Mouse (Mus musculus) E14TG2a.4 (cell line): ENCODE data around the gene Lim2.

Source experiments
- H3K27me3 ChIP-seq: 2 replicates; pipeline ENCODE4 v1.6.1; 2014; ENCODE audit warnings: low read length, control low read depth; ENCODE audit not compliant: insufficient read depth
- H3K36me3 ChIP-seq: 2 replicates; pipeline ENCODE4 v1.6.1; 2014; ENCODE audit warnings: low read length, control low read depth; ENCODE audit not compliant: insufficient read depth
- H3K4me1 ChIP-seq: replicated peaks from 2 replicates; pipeline ENCODE4 v1.6.1; 2014; ENCODE audit warnings: low read depth, low read length, control low read depth
- H3K4me3 ChIP-seq: replicated peaks from 2 replicates; pipeline ENCODE4 v1.5.1; 2014; ENCODE audit warnings: mild to moderate bottlenecking, low read length
- H3K9me3 ChIP-seq: 2 replicates; pipeline ENCODE4 v1.6.1; 2014; ENCODE audit warnings: low read length, control low read depth
- CTCF ChIP-seq: conservative IDR thresholded peaks from 2 replicates; pipeline ENCODE4 v1.5.1; 2014; ENCODE audit warnings: low read length
- NANOG ChIP-seq: IDR thresholded peaks from 2 replicates; pipeline ENCODE4 v1.6.1; 2014; ENCODE audit warnings: borderline replicate concordance, low read length, mixed read lengths
- POU5F1 ChIP-seq: IDR thresholded peaks from 2 replicates; pipeline ENCODE4 v1.6.1; 2014; ENCODE audit warnings: low read length, borderline replicate concordance

The Lim2 gene

GRCm38 (mm10) chr7:43440482-43440881, 13.0 kb downstream of the Lim2 start, which contains the start of gene Cldnd2:
TSS of gene Cldnd2 (plus strand) at chr7:43440782.
- TF ChIP-seq POU5F1 = no peak
- no peak for TF ChIP-seq NANOG
- TF ChIP-seq CTCF = no peak
- Histone ChIP-seq H3K4me1 (peaks cover 53% of the 10 kb centered on the region), H3K36me3 (0 out of 2 replicates have a peak, but pooled peaks cover under 1% of the 10 kb centered on the region), H3K9me3 (no peaks in the 10 kb centered on the region), H3K4me3 (no peak within 1 kb of the TSS), H3K27me3 (peaks cover 6% of the 10 kb centered on the region; the same call in 1 of the 2 replicates)

DNA sequence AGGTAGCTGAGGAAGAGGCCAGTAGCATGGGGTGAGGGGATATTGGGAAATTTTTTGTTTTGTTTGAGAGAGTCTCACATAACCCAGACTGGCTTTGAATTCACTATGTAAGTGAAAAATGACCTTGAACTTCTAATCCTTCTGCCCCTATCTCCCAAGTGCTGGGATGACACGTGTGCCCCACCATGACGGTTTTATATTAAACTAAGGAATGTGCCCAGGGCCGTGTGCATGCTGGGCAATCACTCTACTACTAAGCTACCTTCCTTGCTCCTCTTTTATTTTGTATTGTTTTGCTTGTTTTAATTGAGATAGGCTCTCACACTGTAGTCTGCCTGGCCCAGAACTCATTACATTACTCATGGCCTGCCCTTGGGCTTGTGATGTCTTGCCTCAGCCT, 13.6 kb downstream of the Lim2 start:
- Histone ChIP-seq H3K36me3 (peaks cover 6% of the 10 kb centered on the region; the same call in 1 of the 2 replicates), H3K4me1 (peaks cover 56% of the 10 kb centered on the region), H3K27me3 (peaks cover 6% of the 10 kb centered on the region; the same call in 1 of the 2 replicates), H3K9me3 (no peaks in the 10 kb centered on the region), H3K4me3 (no peak overlapping the region)
- no peak for TF ChIP-seq POU5F1
- no peak for TF ChIP-seq CTCF
- TF ChIP-seq NANOG = no peak

DNA sequence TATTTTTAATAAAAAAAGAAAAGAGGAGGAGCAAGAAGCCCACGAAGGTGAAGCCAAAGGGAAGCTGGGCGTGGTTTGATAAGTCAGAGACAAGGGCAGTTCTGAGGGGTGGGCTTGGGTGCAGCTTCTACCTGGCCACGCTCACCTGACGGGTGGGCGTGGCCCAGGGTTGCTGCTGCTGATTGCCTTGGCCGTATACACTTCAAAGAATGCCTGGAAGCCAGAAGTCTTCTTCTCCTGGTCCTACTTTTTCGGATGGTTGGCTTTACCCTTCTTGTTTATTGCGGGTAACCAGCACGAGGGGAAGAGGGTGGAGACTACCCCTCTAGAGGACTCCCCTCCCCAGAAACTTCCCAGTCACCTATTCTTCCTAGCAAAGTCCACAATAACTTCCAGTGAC, 15.2 kb downstream of the Lim2 start:
- Histone ChIP-seq H3K4me1 (peaks cover 70% of the 10 kb centered on the region), H3K36me3 (peaks cover 22% of the 10 kb centered on the region), H3K4me3 (peak overlapping the region; percentile 84), H3K27me3 (peaks cover 6% of the 10 kb centered on the region; the same call in 1 of the 2 replicates), H3K9me3 (no peaks in the 10 kb centered on the region)
- TF ChIP-seq CTCF (no peak), NANOG (no peak)

DNA sequence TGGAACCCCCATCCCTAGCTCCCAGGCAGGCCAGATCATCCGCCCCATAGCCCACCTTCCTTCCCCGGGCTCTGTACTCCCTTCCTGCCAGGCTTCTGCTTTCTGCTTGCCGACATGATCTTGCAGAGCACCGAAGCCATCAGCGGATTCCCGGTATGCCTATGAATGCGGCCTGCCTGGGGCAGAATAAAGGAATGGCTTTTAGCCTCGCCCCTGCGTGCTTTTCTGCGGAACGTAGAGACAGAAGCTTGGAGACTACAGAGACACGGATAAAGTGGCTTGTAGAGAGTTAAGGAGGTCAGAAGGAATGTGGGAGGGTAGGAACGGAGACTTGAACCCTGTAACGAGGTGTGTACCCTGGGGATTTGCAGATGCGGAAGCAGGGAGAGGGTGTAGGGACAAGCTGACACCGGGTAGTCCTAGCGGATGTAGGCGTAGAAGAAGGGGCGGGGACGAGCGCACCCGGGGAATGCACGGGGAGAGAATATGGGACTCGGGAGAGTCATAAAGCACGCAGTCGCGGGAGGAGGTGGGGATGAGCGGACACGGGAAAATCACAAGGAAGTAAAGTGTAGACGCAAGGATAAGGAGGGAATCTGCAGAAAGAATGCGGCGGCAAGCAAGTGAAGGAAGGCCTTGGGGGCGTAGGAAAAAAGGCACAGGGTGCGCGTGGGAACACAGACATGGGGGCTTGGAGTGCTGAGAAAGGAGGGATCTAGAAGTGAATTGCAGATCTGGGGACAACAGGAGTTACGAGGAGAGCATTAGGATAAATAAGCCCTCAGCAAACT, 15.9 kb downstream of the Lim2 start:
- H3K36me3 ChIP-seq = peaks cover 25% of the 10 kb centered on the region
- no peaks in the 10 kb centered on the region for H3K9me3 ChIP-seq
- H3K27me3 ChIP-seq = peaks cover 6% of the 10 kb centered on the region; the same call in 1 of the 2 replicates
- peaks cover 72% of the 10 kb centered on the region for H3K4me1 ChIP-seq
- H3K4me3 ChIP-seq = peak overlapping the region; percentile 84
- TF ChIP-seq POU5F1 (no peak), NANOG (no peak), CTCF (no peak)

- H3K36me3 ChIP-seq = peaks cover 28% of the 10 kb centered on the region
- TF ChIP-seq NANOG (no peak), POU5F1 (no peak), CTCF (no peak)
- H3K4me1 ChIP-seq = peaks cover 77% of the 10 kb centered on the region
- H3K4me3 ChIP-seq = peak within 1 kb of the TSS; percentile 84
- peaks cover 6% of the 10 kb centered on the region; the same call in 1 of the 2 replicates for H3K27me3 ChIP-seq
- no peaks in the 10 kb centered on the region for H3K9me3 ChIP-seq
Measured at GRCm38 (mm10) chr7:43443917-43444293, 16.4 kb downstream of the Lim2 start, which contains the start of the genes Etfb and Gm45233. TSS of gene Etfb (plus strand) at chr7:43444083. TSS of gene Gm45233 (plus strand) at chr7:43444128.

- Histone ChIP-seq H3K4me3 (no peak overlapping the region), H3K36me3 (peaks cover 37% of the 10 kb centered on the region), H3K9me3 (no peaks in the 10 kb centered on the region), H3K27me3 (no peaks in the 10 kb centered on the region), H3K4me1 (peaks cover 82% of the 10 kb centered on the region)
- TF ChIP-seq CTCF (no peak), NANOG (no peak), POU5F1 (no peak)
Measured at GRCm38 (mm10) chr7:43447801-43448200, 20.3 kb downstream of the Lim2 start.

GRCm38 (mm10) chr7:43448246-43448645, 20.8 kb downstream of the Lim2 start:
- Histone ChIP-seq H3K27me3 (no peaks in the 10 kb centered on the region), H3K36me3 (peaks cover 42% of the 10 kb centered on the region)
- TF ChIP-seq CTCF (no peak), POU5F1 (no peak), NANOG (no peak)

GRCm38 (mm10) chr7:43449811-43450210, 22.3 kb downstream of the Lim2 start:
- H3K4me1 ChIP-seq = peaks cover 73% of the 10 kb centered on the region
- no peaks in the 10 kb centered on the region for H3K27me3 ChIP-seq
- H3K9me3 ChIP-seq = no peaks in the 10 kb centered on the region
- TF ChIP-seq POU5F1 (no peak), NANOG (no peak), CTCF (no peak)
- H3K36me3 ChIP-seq = peaks cover 57% of the 10 kb centered on the region
- H3K4me3 ChIP-seq = no peak overlapping the region

More at GRCm38 (mm10) chr7:43448246-43448645, 20.8 kb downstream of the Lim2 start:
- H3K4me1 ChIP-seq = peaks cover 82% of the 10 kb centered on the region
- H3K4me3 ChIP-seq = no peak overlapping the region
- no peaks in the 10 kb centered on the region for H3K9me3 ChIP-seq
